Mouse (Mus musculus) heart, postnatal 25 days (tissue): ENCODE results near the gene Paxx. TPM values are rescaled to one million over a fixed set of nuclear protein-coding genes. Genes with fewer than 3 reads are reported as not detected.

Source experiments
- DNase-seq: peaks from one replicate; pipeline ENCODE4 v3.0.0; 2022; ENCODE audit warnings: low spot score
- intact Hi-C: fragments of 180-260 bp; cut with DNase I; formaldehyde crosslinking; loops from one replicate; pipeline ENCODE4 v1.15.1; 2025
- total RNA-seq, 2 experiments: library from RNA; stranded (reverse); gene quantifications; 2 replicates each; pipeline ENCODE4 v1.2.3; 2021

Paxx gene
- total RNA-seq, 2 experiments from 2014 or later: 17.4 to 20.8 TPM

DNA sequence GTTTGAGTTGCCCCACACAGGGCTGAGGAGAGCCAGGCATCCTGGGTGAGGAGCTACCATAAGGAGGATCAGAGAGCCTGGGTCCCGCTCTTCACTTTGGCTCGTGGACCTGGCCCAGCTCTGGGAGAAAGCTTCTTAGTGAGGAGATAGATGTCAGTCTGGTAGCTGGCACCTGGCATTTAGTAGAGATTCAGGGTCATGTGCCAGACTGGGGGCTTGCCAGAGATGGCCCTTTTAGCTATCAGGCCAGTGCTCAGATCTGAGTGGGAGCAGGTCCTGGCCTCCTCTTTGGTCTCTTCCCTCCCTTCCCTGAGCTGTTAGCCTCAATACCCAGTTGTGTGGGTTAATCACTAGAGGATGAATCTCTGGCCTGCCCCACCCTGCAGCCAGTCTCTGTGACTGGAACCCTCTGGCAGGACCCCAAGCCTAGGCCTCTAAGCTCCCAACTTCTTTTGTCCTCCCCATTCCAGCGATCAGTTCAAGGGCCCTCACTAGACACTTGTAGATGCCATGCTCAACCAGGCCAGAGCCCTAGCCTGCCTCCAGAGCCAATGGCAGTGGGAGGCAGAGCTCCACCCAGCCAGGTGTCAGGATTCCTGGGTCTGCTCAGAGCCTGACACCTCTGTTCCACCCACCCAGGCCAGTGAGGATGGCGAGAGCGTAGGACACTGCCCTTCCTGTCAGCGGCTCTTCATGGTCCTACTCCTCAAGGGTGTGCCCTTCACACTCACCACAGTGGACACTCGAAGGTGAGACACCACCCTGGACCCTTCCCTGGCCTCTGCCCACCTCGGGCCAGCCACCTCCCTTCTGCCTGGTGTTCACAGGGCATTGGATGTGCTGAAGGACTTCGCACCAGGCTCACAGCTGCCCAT is 3.6 kb downstream of the Paxx start:
- DNase-seq: no peak
- intact Hi-C loops: no loop called here

DNA sequence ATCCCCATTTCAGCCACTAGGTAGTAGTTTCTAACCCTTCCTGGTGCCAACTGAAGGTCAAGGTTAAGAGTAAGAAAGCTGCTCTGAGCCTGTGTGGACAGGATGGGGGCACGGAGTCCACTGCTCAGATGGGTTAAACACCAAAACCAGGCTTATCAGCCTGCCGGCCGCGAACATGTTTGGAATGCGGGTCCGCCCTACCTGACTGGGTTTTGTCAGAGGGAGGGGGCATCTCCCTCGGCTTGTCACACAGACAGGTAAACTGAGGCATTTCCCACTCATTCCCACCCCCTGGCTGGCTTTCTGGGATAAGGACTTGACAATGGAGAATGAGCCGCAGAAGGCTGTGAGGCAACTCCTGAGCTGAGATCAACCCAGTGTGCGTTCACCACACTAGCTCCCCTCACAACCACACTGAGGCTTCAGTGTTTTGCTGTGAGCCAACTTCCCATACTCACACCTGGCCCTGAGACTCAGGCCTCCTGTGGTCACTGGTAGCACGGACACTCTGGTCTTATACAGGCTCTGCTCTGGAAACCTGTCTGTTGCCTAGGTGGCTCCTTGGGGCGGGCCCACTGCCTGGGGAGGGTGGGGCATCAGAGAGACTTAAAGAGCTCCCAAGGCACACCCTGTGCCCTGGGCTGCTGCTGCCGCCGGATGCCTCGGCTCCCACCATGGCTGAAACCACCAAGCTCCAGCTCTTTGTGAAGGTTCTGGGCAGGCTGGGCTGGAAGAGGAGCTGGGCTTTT is 4.5 kb downstream of the Paxx start, which contains the start of gene Clic3:
Gene Clic3, plus strand, starts transcription at position 634 of the 749 bp plus-strand sequence.
- intact Hi-C loops: no loop called here
- no peak for DNase-seq

GRCm38 (mm10) chr2:25452951-25453350 is 7.9 kb downstream of the Paxx start:
- DNase-seq: no peak
- intact Hi-C loops: no loop called here

DNA sequence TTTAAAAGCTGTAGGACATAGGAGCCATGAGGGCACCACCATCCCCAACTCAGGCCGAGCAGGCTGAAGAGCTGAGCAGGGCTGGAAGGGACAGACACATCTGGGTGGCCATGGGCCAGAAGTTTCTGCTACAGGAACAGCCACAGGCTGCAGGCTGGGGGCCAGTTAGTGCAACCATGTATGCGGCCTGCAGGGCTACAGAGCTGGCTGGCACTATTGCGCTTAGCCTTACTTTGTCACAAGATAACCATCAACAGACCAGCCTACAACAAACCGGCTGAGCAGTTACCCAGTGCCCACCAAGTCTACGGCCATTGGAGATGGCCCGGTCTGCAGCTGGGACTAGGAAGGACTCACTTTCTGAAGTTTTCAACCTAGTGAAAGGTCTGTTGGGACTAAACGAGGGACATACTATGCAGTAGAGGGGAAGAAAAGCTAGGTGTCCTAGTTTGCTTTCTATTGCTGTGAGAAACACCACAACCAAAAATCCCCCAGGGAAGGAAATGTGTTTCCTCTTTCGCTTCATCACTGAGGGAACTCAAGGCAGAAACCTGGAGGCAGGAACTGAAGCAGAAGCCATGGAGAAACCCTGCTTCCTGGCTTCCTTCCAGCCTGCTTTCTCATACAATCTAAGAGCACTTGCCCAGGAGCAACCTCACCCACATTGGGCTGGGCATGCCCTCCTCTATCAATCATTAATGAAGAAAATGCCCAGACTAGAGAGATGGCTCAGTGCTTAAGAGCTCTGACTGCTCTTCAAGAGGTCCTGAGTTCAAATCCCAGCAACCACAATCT is 9.8 kb downstream of the Paxx start:
- no peak for DNase-seq
- intact Hi-C loops: no loop called here

- no peak for DNase-seq
- intact Hi-C loops: no loop called here
Measured at GRCm38 (mm10) chr2:25442682-25443081, 18.2 kb downstream of the Paxx start.

GRCm38 (mm10) chr2:25441067-25441466 is 19.8 kb downstream of the Paxx start:
- intact Hi-C loops: no loop called here
- DNase-seq: no peak

- intact Hi-C loops: no loop called here
- no peak for DNase-seq
Measured at GRCm38 (mm10) chr2:25436286-25436820, 24.5 kb downstream of the Paxx start.

DNA sequence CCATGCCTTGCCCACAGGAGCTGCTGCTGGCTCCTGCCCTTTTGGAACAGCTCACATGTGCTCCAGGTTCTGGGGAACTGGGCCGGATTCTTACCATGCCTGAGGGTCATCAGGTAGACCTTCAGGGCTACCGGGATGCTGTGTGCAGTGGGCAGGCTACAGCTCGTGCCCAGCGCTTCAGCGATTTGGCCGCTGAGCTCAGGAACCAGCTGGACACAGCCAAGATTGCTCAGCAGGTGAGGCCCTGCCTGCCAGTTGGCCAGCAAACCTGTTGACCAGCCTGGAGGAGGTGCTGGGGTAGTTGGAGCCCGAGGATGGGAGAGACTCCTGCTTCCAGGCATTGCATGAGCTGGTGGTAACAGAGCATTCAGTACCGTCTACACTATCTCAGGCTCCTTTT is 26.6 kb downstream of the Paxx start:
- intact Hi-C loops: no loop called here
- DNase-seq: no peak

GRCm38 (mm10) chr2:25433101-25433500 is 27.8 kb downstream of the Paxx start:
- no peak for DNase-seq
- intact Hi-C loops: no loop called here

GRCm38 (mm10) chr2:25432326-25433098 is 28.4 kb downstream of the Paxx start:
- no peak for DNase-seq
- intact Hi-C loops: no loop called here

GRCm38 (mm10) chr2:25431308-25431855 is 29.5 kb downstream of the Paxx start:
- DNase-seq: no peak
- intact Hi-C loops: loop anchor here (2.0 kb wide), 1 partner anchor 27 kb away; no protein-coding TSS in a partner anchor

- no peak for DNase-seq
- intact Hi-C loops: loop anchor here (2.0 kb wide), 1 partner anchor 28 kb away; no protein-coding TSS in a partner anchor
Measured at GRCm38 (mm10) chr2:25430395-25431233, 30.3 kb downstream of the Paxx start.

DNA sequence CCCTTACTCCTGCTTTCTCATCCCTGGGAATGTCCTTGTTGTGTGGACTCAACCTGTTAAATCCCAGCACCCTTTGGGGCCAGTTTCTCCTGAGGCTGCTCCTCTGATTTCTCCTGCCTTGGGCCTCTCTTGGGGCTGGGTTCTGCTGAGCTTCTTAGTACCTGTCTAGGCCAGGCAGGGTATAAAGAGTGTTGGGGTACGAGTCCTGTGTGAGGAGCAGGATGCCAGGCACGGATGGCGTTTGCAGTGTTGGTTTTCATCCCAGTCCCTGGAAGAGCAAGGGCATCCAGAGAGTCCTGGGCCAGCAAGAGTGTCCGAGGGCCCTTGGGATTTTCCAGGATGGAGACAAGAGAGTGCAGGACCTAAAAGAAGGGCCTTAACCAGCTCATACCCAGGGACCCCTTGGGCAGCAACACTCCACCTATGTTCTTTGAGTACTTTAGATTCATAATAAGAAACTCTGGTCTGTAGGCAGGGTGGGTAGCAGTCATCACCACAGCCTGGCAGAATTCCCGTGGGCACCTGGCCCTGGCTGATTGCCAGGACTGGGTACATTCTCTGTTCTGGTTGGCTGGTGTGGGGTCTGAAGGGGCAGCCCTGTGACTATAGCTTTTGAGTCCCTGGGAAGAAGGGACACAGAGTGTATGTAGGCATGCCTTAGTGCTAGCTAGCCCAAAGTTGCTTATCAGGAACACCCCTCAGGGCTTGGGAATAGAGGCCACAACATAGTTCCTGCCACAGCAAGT is 31.3 kb downstream of the Paxx start:
- intact Hi-C loops: loop anchor here (2.0 to 5.0 kb wide), 2 partner anchors 29 to 123 kb away; no protein-coding TSS in a partner anchor

DNA sequence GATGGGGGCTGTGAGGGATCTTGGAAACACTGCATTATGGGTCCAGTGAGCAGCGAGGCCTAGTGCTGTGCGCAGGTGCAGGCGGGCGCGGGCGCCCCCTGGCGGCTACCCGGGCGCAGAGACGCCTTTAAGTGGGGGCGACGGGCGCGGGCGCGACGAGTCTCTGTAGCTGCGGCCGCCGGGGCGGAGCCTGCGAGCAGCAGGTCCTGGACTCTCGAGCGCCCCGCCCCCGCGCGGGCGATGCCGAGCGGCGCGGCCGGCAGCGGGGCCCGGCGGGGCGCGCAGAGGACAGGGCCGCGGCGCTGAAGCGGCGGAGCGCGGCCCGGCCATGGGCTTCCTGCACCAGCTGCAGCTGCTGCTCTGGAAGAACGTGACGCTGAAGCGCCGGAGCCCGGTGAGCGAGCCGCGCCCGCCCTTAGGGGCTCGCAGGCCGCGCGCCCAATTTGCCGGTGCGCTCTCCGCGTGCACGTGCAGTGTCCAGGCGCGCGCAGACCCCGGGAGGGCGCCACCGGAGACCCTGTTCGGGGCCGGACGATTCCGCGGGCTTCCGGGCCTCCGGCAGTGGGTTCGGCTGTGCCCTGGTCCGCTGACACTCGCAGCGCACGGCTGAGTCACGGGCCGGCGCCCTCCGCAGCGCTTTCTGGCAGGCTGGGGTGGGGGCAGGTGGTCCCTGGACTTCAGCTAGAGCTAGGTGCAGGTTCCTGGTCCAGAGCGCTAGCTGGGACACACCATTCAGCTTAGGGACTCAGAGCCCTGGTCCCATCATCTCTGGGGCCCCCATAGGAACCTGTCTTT is 32.3 kb downstream of the Paxx start, which contains the start of gene Abca2:
Gene Abca2, plus strand, starts transcription at position 262 of the 795 bp plus-strand sequence.
- intact Hi-C loops: loop anchor here (5.0 kb wide), 1 partner anchor 124 kb away; no protein-coding TSS in a partner anchor

More for the DNA sequence above, 31.3 kb downstream of the Paxx start:
- DNase-seq: no peak

GRCm38 (mm10) chr2:25427256-25427655 is 33.6 kb downstream of the Paxx start:
- no peak for DNase-seq
- intact Hi-C loops: loop anchor here (1.0 to 5.0 kb wide), 2 partner anchors 51 to 125 kb away; no protein-coding TSS in a partner anchor

More for the DNA sequence above, 32.3 kb downstream of the Paxx start, which contains the start of gene Abca2:
- peak; percentile 85 for DNase-seq

DNA sequence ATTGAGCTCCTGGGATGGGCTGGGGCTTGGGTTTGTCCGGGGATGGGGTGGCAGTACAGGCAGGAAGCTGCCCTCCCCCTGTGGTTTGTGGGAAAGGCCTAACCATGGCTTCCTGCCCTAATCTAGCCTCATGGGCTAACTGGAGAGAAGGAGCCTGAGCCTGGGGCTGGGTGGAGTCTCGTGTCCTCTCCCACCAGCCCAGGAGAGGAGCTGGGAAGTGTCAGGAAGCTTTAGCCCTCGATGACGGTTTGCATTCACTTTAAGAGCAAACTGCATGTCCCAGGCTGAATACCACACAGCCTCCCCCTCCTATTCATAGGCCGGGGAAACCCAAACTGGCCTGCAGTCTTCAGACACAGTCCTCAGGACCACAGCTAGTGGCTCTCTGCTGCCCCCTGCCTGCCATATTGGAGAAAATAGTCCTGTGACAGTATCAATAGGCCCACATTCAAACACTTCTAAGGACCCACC is 34.1 kb downstream of the Paxx start:
- DNase-seq: no peak
- intact Hi-C loops: loop anchor here (1.0 to 5.0 kb wide), 2 partner anchors 50 to 126 kb away; no protein-coding TSS in a partner anchor
